Mouse (Mus musculus): ENCODE measurements at regions not wholly inside any gene's neighbourhood (a gene's known extent, or its start where the extent isn't known, plus 50 kb on each side); places are given as distances from the start of the nearest gene placed in this dataset.
A peak's percentile ranks its signal among the peaks of the same experiment; 100 is the strongest.

DNA sequence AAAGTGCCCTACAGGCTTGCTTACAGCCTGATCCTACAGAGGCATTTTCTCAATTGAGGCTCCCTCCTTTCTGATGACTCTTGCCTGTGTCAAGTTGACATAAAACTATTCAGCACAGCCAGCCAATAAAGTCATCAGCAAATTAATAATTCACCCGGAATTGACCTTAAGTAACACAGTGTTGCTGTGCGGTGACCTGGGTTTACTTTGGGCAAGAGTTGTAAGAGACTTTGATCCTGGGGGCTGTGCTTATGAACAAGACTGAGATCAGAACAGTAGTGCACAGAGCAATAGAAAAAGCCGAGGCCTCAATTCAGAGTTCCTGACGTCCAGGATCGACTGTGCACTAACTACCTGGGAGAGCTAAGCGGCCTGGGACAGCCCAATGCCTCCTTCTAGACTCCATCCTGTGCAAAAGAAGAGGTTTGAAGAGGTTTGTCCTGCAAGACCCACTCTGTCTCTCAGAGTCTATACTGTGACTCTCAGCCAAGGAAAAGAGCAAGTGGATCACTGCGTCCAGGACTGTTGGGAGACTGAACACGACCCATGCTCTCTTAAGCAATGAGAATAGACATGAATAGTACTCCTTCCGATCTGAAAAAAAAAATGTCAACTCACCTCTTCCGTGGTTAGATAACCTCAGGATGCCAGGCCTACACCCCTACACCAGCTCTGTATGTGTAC is 208.7 kb upstream of the Cadm1 start:
- no peak for ATAC-seq (ENCODE audit: low read depth)
- H3K9me3 ChIP-seq (ENCODE audit: control insufficient read depth, low read length): no peaks in the 10 kb centered on the region
- DNase-seq (ENCODE audit: low spot score): no peak
- H3K27me3 ChIP-seq (replicated peaks; ENCODE audit: control insufficient read depth, insufficient read depth, low read length): no peaks in the 10 kb centered on the region
- H3K4me3 ChIP-seq (ENCODE audit: low read depth, low read length): no peak overlapping the region
- H3K9ac ChIP-seq (ENCODE audit: low read depth, low read length): no peak overlapping the region
- no peak overlapping the region for H3K27ac ChIP-seq (replicated peaks; ENCODE audit: low read depth, low read length)
- H3K4me1 ChIP-seq (ENCODE audit: control insufficient read depth, insufficient read depth, low read length): peaks cover 14% of the 10 kb centered on the region
- H3K36me3 ChIP-seq (ENCODE audit: control insufficient read depth, insufficient read depth, low read length): no peaks in the 10 kb centered on the region
- no peak overlapping the region for H3K4me2 ChIP-seq (ENCODE audit: low read depth, low read length)
- WGBS: 77% methylated on average over 10 of the region's 10 CpGs

DNA sequence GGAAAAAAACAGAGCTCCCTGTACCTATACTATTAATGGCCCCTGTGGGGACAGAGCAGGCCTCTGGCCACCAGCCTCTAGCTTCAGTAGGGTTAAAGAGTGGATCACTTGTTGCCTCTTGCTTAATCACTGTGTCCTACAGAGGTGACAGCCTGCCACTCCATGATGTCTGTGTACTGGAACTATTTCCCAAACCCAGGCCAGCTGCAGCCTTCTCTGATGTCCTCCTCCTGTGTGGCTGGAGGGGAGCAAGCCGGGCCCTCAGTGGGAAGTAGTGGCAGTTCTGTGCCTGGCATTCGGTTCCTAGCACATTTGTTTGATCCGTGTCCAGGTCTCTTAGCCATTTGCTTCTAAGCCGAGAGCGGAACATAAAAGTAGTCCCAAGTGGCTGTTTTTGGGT is 207.7 kb upstream of the Cadm1 start:
- Histone ChIP-seq H3K4me2 (ENCODE audit: low read depth, low read length) (no peak overlapping the region), H3K36me3 (ENCODE audit: control insufficient read depth, insufficient read depth, low read length) (no peaks in the 10 kb centered on the region), H3K27ac (replicated peaks; ENCODE audit: low read depth, low read length) (0 out of 2 replicates have a peak overlapping the region, but pooled peaks have one; percentile 15), H3K9me3 (ENCODE audit: control insufficient read depth, low read length) (no peaks in the 10 kb centered on the region), H3K27me3 (replicated peaks; ENCODE audit: control insufficient read depth, insufficient read depth, low read length) (no peaks in the 10 kb centered on the region), H3K9ac (ENCODE audit: low read depth, low read length) (no peak overlapping the region), H3K4me3 (ENCODE audit: low read depth, low read length) (no peak overlapping the region), H3K4me1 (ENCODE audit: control insufficient read depth, insufficient read depth, low read length) (peaks cover 14% of the 10 kb centered on the region)
- 69% methylated on average over 5 of the region's 5 CpGs for WGBS
- no peak for ATAC-seq (ENCODE audit: low read depth)
- no peak for DNase-seq (ENCODE audit: low spot score)

GRCm38 (mm10) chr9:47323051-47323450 is 206.9 kb upstream of the Cadm1 start:
- H3K9ac ChIP-seq (ENCODE audit: low read depth, low read length): no peak overlapping the region
- ATAC-seq (ENCODE audit: low read depth) (peak; percentile 89), DNase-seq (ENCODE audit: low spot score) (peak; percentile 85)
- no peaks in the 10 kb centered on the region for H3K9me3 ChIP-seq (ENCODE audit: control insufficient read depth, low read length)
- H3K4me3 ChIP-seq (ENCODE audit: low read depth, low read length): no peak overlapping the region
- WGBS: 19% methylated on average over 5 of the region's 5 CpGs
- no peak overlapping the region for H3K27ac ChIP-seq (replicated peaks; ENCODE audit: low read depth, low read length)
- H3K4me2 ChIP-seq (ENCODE audit: low read depth, low read length): no peak overlapping the region
- H3K27me3 ChIP-seq (replicated peaks; ENCODE audit: control insufficient read depth, insufficient read depth, low read length): no peaks in the 10 kb centered on the region
- H3K36me3 ChIP-seq (ENCODE audit: control insufficient read depth, insufficient read depth, low read length): no peaks in the 10 kb centered on the region
- H3K4me1 ChIP-seq (ENCODE audit: control insufficient read depth, insufficient read depth, low read length): peaks cover 14% of the 10 kb centered on the region

GRCm38 (mm10) chr9:47327575-47327974 is 202.4 kb upstream of the Cadm1 start:
- Histone ChIP-seq H3K4me1 (ENCODE audit: control insufficient read depth, insufficient read depth, low read length) (peaks cover 11% of the 10 kb centered on the region), H3K36me3 (ENCODE audit: control insufficient read depth, insufficient read depth, low read length) (no peaks in the 10 kb centered on the region), H3K9ac (ENCODE audit: low read depth, low read length) (no peak overlapping the region), H3K9me3 (ENCODE audit: control insufficient read depth, low read length) (no peaks in the 10 kb centered on the region), H3K27ac (replicated peaks; ENCODE audit: low read depth, low read length) (no peak overlapping the region), H3K4me2 (ENCODE audit: low read depth, low read length) (no peak overlapping the region), H3K27me3 (replicated peaks; ENCODE audit: control insufficient read depth, insufficient read depth, low read length) (no peaks in the 10 kb centered on the region), H3K4me3 (ENCODE audit: low read depth, low read length) (no peak overlapping the region)
- DNase-seq (ENCODE audit: low spot score) (no peak), ATAC-seq (ENCODE audit: low read depth) (0 out of 2 replicates have a peak, but pooled peaks have one; percentile 65)
- 98% methylated on average over 2 of the region's 2 CpGs for WGBS

DNA sequence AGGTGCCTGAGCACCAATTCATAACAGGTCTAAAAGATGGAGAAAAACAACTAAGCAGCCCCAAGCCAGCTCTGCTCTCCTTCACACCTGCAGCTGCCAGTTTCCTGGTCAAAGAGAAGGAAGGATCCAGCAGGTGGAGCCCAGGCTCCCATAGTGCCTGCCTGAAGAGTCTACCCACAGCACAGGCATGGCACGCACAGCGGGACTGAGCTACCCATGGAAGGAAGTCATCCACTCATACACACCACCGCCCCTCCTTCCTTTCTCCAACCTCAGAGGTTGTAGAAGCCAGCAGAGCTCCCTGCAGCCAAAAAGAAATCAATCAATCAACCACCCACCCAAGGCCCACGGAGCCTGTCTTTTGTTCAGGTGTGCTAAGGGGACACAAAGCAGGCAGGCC is 197.0 kb upstream of the Cadm1 start:
- Histone ChIP-seq H3K4me2 (ENCODE audit: low read depth, low read length) (no peak overlapping the region), H3K9me3 (ENCODE audit: control insufficient read depth, low read length) (no peaks in the 10 kb centered on the region), H3K4me1 (ENCODE audit: control insufficient read depth, insufficient read depth, low read length) (peaks cover 13% of the 10 kb centered on the region; the same call in 1 of the 2 replicates), H3K36me3 (ENCODE audit: control insufficient read depth, insufficient read depth, low read length) (no peaks in the 10 kb centered on the region), H3K27me3 (replicated peaks; ENCODE audit: control insufficient read depth, insufficient read depth, low read length) (no peaks in the 10 kb centered on the region), H3K4me3 (ENCODE audit: low read depth, low read length) (no peak overlapping the region), H3K27ac (replicated peaks; ENCODE audit: low read depth, low read length) (no peak overlapping the region), H3K9ac (ENCODE audit: low read depth, low read length) (no peak overlapping the region)
- WGBS: 67% methylated on average over 4 of the region's 4 CpGs
- DNase-seq (ENCODE audit: low spot score): peak; percentile 33
- ATAC-seq (ENCODE audit: low read depth): 0 out of 2 replicates have a peak, but pooled peaks have one; percentile 33

DNA sequence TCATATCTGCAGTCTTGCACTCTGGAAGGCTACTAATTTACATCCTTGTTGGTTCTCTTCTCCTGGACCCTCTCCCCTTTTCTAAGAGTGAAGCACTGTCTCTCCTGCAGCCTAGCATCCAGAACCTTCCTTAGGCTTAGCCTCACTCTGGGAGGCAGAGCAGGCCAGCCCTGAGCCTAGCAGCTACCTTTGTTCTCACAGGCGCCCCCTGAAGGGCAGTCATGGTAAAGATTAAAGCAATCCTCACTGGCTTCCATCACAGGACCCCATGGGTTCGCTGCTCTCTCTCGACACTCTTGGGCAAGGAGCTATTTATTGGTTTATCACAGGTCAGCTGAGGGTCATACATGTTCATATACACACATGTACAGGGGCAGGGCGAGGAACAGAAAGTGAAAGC is 191.8 kb upstream of the Cadm1 start:
- H3K36me3 ChIP-seq (ENCODE audit: control insufficient read depth, insufficient read depth, low read length): no peaks in the 10 kb centered on the region
- DNase-seq (ENCODE audit: low spot score) (no peak), ATAC-seq (ENCODE audit: low read depth) (no peak)
- H3K4me1 ChIP-seq (ENCODE audit: control insufficient read depth, insufficient read depth, low read length): peaks cover 11% of the 10 kb centered on the region; the same call in 1 of the 2 replicates
- H3K9me3 ChIP-seq (ENCODE audit: control insufficient read depth, low read length): no peaks in the 10 kb centered on the region
- H3K4me3 ChIP-seq (ENCODE audit: low read depth, low read length): no peak overlapping the region
- H3K27me3 ChIP-seq (replicated peaks; ENCODE audit: control insufficient read depth, insufficient read depth, low read length): no peaks in the 10 kb centered on the region
- no peak overlapping the region for H3K9ac ChIP-seq (ENCODE audit: low read depth, low read length)
- H3K27ac ChIP-seq (replicated peaks; ENCODE audit: low read depth, low read length): no peak overlapping the region
- WGBS: 70% methylated on average over 4 of the region's 4 CpGs
- H3K4me2 ChIP-seq (ENCODE audit: low read depth, low read length): no peak overlapping the region

- no peaks in the 10 kb centered on the region for H3K9me3 ChIP-seq (ENCODE audit: control insufficient read depth, low read length)
- no peaks in the 10 kb centered on the region for H3K27me3 ChIP-seq (replicated peaks; ENCODE audit: control insufficient read depth, insufficient read depth, low read length)
- H3K4me2 ChIP-seq (ENCODE audit: low read depth, low read length): no peak overlapping the region
- H3K4me3 ChIP-seq (ENCODE audit: low read depth, low read length): no peak overlapping the region
- H3K9ac ChIP-seq (ENCODE audit: low read depth, low read length): no peak overlapping the region
- 78% methylated on average over 2 of the region's 2 CpGs for WGBS
- H3K36me3 ChIP-seq (ENCODE audit: control insufficient read depth, insufficient read depth, low read length): no peaks in the 10 kb centered on the region
- ATAC-seq (ENCODE audit: low read depth) (no peak), DNase-seq (ENCODE audit: low spot score) (no peak)
- H3K4me1 ChIP-seq (ENCODE audit: control insufficient read depth, insufficient read depth, low read length): no peaks in the 10 kb centered on the region
- no peak overlapping the region for H3K27ac ChIP-seq (replicated peaks; ENCODE audit: low read depth, low read length)
Measured at GRCm38 (mm10) chr9:47346527-47347111, 183.4 kb upstream of the Cadm1 start.

DNA sequence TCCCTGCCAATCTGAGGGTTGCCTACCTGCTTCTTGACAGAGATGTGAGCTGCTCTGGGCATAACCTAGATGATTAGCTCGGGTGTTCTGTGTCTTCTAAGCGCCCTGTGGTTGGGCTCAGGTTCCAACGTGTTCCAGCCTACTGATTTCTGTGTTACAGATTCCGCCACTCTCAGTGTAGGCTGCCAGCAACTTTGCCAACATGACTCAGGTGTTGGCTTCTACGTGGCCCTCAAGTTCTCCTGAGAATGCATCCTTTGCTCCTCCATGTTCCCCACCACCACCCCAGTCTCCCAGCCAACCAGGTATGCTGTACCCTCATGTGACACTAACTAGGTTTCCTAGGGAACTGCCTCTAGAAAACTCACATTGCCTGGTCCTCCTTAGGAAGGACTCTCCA is 179.7 kb upstream of the Cadm1 start:
- Histone ChIP-seq H3K36me3 (ENCODE audit: control insufficient read depth, insufficient read depth, low read length) (no peaks in the 10 kb centered on the region), H3K4me1 (ENCODE audit: control insufficient read depth, insufficient read depth, low read length) (peaks cover 15% of the 10 kb centered on the region), H3K27ac (replicated peaks; ENCODE audit: low read depth, low read length) (no peak overlapping the region), H3K27me3 (replicated peaks; ENCODE audit: control insufficient read depth, insufficient read depth, low read length) (no peaks in the 10 kb centered on the region), H3K4me2 (ENCODE audit: low read depth, low read length) (no peak overlapping the region), H3K4me3 (ENCODE audit: low read depth, low read length) (no peak overlapping the region), H3K9ac (ENCODE audit: low read depth, low read length) (no peak overlapping the region), H3K9me3 (ENCODE audit: control insufficient read depth, low read length) (no peaks in the 10 kb centered on the region)
- DNase-seq (ENCODE audit: low spot score): no peak
- no peak for ATAC-seq (ENCODE audit: low read depth)
- WGBS: 49% methylated on average over 5 of the region's 5 CpGs

GRCm38 (mm10) chr9:47351036-47351435 is 178.9 kb upstream of the Cadm1 start:
- no peak overlapping the region for H3K27ac ChIP-seq (replicated peaks; ENCODE audit: low read depth, low read length)
- H3K9me3 ChIP-seq (ENCODE audit: control insufficient read depth, low read length): no peaks in the 10 kb centered on the region
- H3K4me2 ChIP-seq (ENCODE audit: low read depth, low read length): no peak overlapping the region
- no peaks in the 10 kb centered on the region for H3K27me3 ChIP-seq (replicated peaks; ENCODE audit: control insufficient read depth, insufficient read depth, low read length)
- H3K9ac ChIP-seq (ENCODE audit: low read depth, low read length): no peak overlapping the region
- 69% methylated on average over 6 of the region's 6 CpGs for WGBS
- DNase-seq (ENCODE audit: low spot score) (no peak), ATAC-seq (ENCODE audit: low read depth) (no peak)
- no peaks in the 10 kb centered on the region for H3K36me3 ChIP-seq (ENCODE audit: control insufficient read depth, insufficient read depth, low read length)
- no peak overlapping the region for H3K4me3 ChIP-seq (ENCODE audit: low read depth, low read length)
- peaks cover 15% of the 10 kb centered on the region for H3K4me1 ChIP-seq (ENCODE audit: control insufficient read depth, insufficient read depth, low read length)

Data from embryonic facial prominence, embryonic 14.5 days (tissue).